Mouse (Mus musculus) ES-E14 (cell line): Measurements from ENCODE around the gene Hist1h2bk. TPM values are rescaled to one million over a fixed set of nuclear protein-coding genes. Genes with fewer than 3 reads are reported as not detected.
A peak's percentile ranks its signal among the peaks of the same experiment; 100 is the strongest.

Source experiments
- DNase-seq: peaks from one replicate; pipeline ENCODE4 v3.0.0-alpha.2; 2013; ENCODE audit warnings: low read depth, low spot score
- H3K27ac ChIP-seq: 2 replicates; pipeline ENCODE4 v1.5.1; 2012; ENCODE audit warnings: low read depth, mild to moderate bottlenecking, low read length, moderate library complexity, mixed read lengths; ENCODE audit not compliant: poor library complexity, insufficient read depth, severe bottlenecking
- H3K36me3 ChIP-seq: 2 replicates; pipeline ENCODE4 v1.6.1; 2012; ENCODE audit warnings: mild to moderate bottlenecking, low read length, moderate library complexity, mixed read lengths; ENCODE audit not compliant: control insufficient read depth, poor library complexity, insufficient read depth, severe bottlenecking
- H3K4me1 ChIP-seq, 2 experiments: fragments of 150-350 bp in 1 of 2; sonication (generic) in 1 of 2; 2 replicates each; pipeline ENCODE4 v1.6.1; 2012; ENCODE audit warnings: low read length in 2 of 2, mild to moderate bottlenecking in 1 of 2, mixed read lengths in 1 of 2; ENCODE audit not compliant: control insufficient read depth in 2 of 2, insufficient read depth in 2 of 2, poor library complexity in 1 of 2
- H3K4me3 ChIP-seq, 2 experiments: fragments of 150-350 bp in 1 of 2; sonication (generic) in 1 of 2; 2 replicates each; pipeline ENCODE4 v1.5.1; 2012; ENCODE audit warnings: low read length in 2 of 2, low read depth in 1 of 2, mild to moderate bottlenecking in 1 of 2, mixed read lengths in 1 of 2; ENCODE audit not compliant: insufficient read depth in 1 of 2, poor library complexity in 1 of 2, severe bottlenecking in 1 of 2
- H3K9ac ChIP-seq: 2 replicates; pipeline ENCODE4 v1.6.1; 2012; ENCODE audit warnings: low read depth, mild to moderate bottlenecking, low read length, mixed read lengths; ENCODE audit not compliant: poor library complexity, insufficient read depth, severe bottlenecking
- H3K9me3 ChIP-seq: fragments of 150-350 bp; sonication (generic); 2 replicates; pipeline ENCODE4 v1.6.1; 2012; ENCODE audit warnings: low read depth, mild to moderate bottlenecking, low read length; ENCODE audit not compliant: control insufficient read depth, insufficient read depth
- CHD2 ChIP-seq: IDR thresholded peaks from 2 replicates; pipeline ENCODE4 v1.6.1; 2014; ENCODE audit warnings: mild to moderate bottlenecking, low read depth, low read length, inconsistent platforms
- HCFC1 ChIP-seq: IDR thresholded peaks from 2 replicates; pipeline ENCODE4 v1.6.1; 2012; ENCODE audit warnings: low read length, inconsistent platforms, borderline replicate concordance; ENCODE audit not compliant: insufficient read depth
- MAFK ChIP-seq: IDR thresholded peaks from 2 replicates; pipeline ENCODE4 v1.6.1; 2014; ENCODE audit warnings: mild to moderate bottlenecking, low read depth, low read length, inconsistent platforms; ENCODE audit not compliant: insufficient read depth
- ZC3H11A ChIP-seq: IDR thresholded peaks from 2 replicates; pipeline ENCODE4 v1.6.1; 2012; ENCODE audit warnings: low read depth, mild to moderate bottlenecking, inconsistent platforms, low read length, borderline replicate concordance
- ZNF384 ChIP-seq: IDR thresholded peaks from 2 replicates; pipeline ENCODE4 v1.6.1; 2012; ENCODE audit warnings: low read depth, low read length, inconsistent platforms
- in situ Hi-C, 2 experiments: fragments of 600-800 bp; cut with MboI; formaldehyde crosslinking; loops; one replicate each; pipeline ENCODE4 v1.15.1; 2025; ENCODE audit warnings: low sequenced_read_pairs in 2 of 2, inconsistent platforms in 1 of 2; ENCODE audit not compliant: unreplicated experiment in 2 of 2
- total RNA-seq: library from RNA; depleted of rRNA; stranded (reverse); fragments of 300-350 nt; gene quantifications from 2 replicates; pipeline ENCODE4 v1.2.3, GENCODE M21; 2012

The Hist1h2bk gene
- total RNA-seq, 1 experiment: 1,966 TPM

DNA sequence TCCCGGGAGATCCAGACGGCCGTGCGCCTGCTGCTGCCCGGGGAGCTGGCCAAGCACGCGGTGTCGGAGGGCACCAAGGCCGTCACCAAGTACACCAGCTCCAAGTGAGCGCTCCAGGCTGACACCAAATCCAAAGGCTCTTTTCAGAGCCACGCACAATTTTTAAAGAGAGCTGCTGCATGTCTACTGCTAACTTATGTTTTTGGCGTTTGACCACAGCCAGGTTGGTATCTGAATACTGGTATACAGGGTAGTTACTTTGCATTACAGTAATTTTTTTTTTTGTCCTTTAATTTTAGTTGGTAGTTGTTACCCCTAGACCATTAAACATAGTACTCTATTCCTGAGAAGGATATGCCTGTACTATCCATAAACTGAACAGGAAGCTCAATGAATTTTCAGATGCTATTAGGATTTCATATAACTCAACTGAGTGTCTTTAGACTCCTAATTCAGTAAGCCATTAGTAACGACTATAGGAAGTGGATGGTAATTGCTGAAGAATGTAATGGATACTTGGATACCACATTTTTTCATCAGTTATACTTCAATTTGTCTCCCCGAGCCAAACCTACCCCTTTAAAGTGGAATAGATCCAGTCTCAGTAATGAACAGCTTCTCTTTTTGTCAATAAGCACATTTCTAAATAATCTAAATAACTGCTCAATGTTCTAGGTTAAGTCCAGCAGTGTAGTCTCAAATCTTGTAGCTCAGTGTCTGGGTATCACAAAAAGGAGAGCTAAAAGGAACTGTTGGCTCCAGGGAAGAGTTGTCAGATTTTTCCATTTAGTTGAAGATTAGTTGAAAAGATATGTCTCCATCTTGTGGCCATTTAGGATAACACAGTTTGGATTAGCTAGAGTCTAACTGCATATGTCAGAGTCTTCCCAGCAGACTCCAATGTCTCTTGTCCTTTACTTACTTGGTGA, 8.1 kb downstream of the Hist1h2bk start:
- Histone ChIP-seq H3K9me3 (no peaks in the 10 kb centered on the region), H3K9ac (peak overlapping the region; percentile 56; the same call in 1 of the 2 replicates), H3K27ac (no peak overlapping the region; the same call in 1 of the 2 replicates), H3K4me1 (no peaks in the 10 kb centered on the region), H3K4me3 (peak overlapping the region; percentile 30 to 47), H3K36me3 (no peaks in the 10 kb centered on the region)
- in situ Hi-C loops: loop anchor here (25.0 kb wide), 6 partner anchors 306 to 1719 kb away; partner anchors contain the start of genes Abt1 (in 1 of the 2), Hist1h1a (in 1 of the 2), Hist1h1d (in 1 of the 2) and Hist1h1t (in 1 of the 2)
- DNase-seq: no peak
- TF ChIP-seq HCFC1: no peak
- no peak for TF ChIP-seq MAFK
- no peak for TF ChIP-seq CHD2
- TF ChIP-seq ZNF384: no peak
- no peak for TF ChIP-seq ZC3H11A

DNA sequence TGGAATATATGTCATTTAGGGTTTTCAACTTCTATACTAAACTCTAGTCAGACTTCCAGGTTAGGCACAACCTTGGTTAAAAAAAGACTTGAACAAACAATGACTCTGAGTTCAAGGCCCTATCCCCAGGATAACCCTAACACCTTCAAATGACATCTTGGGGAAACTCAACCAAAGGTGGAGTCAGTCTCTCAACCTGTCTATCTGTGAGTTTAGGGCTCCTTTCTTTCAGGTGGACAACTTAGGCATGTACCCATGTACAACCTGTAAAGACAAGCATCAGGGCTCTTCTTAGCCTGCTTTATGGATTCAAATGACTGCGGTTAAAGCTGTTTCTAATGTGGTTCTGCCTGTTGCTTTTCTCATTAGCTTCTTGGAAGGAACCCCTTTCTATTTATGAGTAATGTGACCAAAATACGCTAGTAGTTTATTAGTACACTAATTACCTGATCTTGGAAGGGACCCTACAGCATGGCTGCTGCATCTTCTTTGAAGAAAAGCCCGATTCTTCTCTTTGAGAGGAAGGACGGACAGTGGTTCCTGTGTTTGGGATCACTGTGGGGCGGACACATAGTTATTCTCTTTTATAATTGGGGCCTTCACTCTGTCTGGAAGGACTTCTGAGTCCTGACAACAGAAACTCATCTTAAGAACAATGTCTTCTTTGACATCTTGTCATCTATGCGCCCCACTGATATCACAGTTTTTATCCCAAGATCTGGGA, 8.9 kb downstream of the Hist1h2bk start:
- no peak overlapping the region for H3K27ac ChIP-seq
- no peaks in the 10 kb centered on the region for H3K4me1 ChIP-seq
- no peak for DNase-seq
- no peak overlapping the region for H3K9ac ChIP-seq
- no peaks in the 10 kb centered on the region for H3K9me3 ChIP-seq
- no peaks in the 10 kb centered on the region for H3K36me3 ChIP-seq
- in situ Hi-C loops: loop anchor here (25.0 kb wide), 6 partner anchors 307 to 1718 kb away; partner anchors contain the start of genes Abt1 (in 1 of the 2), Hist1h1a (in 1 of the 2), Hist1h1d (in 1 of the 2) and Hist1h1t (in 1 of the 2)
- no peak overlapping the region for H3K4me3 ChIP-seq
- TF ChIP-seq HCFC1: no peak
- no peak for TF ChIP-seq ZC3H11A
- no peak for TF ChIP-seq MAFK

DNA sequence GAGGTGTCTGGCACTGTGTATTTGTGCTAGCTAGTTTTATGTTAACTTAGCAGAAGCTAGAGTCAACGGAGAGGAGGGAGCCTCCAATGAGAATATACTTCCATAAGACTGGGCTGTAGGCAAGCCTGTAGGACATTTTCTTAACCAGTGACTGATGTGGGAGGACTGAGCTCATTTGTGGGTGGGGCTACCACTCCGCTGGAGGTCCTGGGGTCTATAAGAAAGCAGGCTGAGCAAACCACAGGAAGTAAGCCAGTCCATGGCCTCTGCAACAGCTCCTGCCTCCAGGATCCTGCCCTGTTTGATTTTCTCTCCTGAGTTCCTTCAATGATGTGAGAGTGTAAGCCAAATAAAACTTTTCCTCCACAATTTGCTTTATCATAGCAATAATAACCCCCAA, 9.6 kb downstream of the Hist1h2bk start:
- Histone ChIP-seq H3K27ac (no peak overlapping the region), H3K36me3 (no peaks in the 10 kb centered on the region), H3K4me3 (no peak overlapping the region), H3K9me3 (no peaks in the 10 kb centered on the region), H3K9ac (no peak overlapping the region), H3K4me1 (no peaks in the 10 kb centered on the region)
- no peak for DNase-seq
- in situ Hi-C loops: loop anchor here (25.0 kb wide), 6 partner anchors 308 to 1717 kb away; partner anchors contain the start of genes Abt1 (in 1 of the 2), Hist1h1a (in 1 of the 2), Hist1h1d (in 1 of the 2) and Hist1h1t (in 1 of the 2)
- no peak for TF ChIP-seq HCFC1
- no peak for TF ChIP-seq CHD2
- TF ChIP-seq MAFK: no peak
- TF ChIP-seq ZC3H11A: no peak
- TF ChIP-seq ZNF384: no peak

DNA sequence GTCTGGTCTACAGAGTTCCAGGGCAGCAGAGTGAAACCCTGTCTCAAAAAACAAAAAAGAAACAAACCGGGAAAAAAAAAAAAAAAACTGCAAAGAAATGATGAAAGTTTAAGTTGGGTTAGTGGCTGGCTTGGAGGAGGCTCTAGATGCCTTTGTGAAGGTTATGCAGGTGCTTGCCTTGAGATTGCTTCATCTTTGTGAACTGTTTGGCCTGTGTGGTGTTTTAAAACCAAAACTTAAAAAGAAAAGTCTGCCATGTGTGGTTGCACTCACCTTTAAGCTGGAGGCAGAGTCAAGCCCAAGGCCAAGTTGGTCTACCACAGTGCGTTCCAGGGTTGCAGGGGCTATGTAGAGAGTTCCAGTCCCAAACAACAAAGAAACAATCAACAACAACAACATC, 13.4 kb downstream of the Hist1h2bk start:
- no peak overlapping the region for H3K9ac ChIP-seq
- DNase-seq: no peak
- in situ Hi-C loops: loop anchor here (25.0 kb wide), 6 partner anchors 312 to 1713 kb away; partner anchors contain the start of genes Abt1 (in 1 of the 2), Hist1h1a (in 1 of the 2), Hist1h1d (in 1 of the 2) and Hist1h1t (in 1 of the 2)
- no peak overlapping the region for H3K4me3 ChIP-seq
- H3K27ac ChIP-seq: no peak overlapping the region
- no peak for TF ChIP-seq CHD2
- H3K36me3 ChIP-seq: no peaks in the 10 kb centered on the region
- no peaks in the 10 kb centered on the region for H3K9me3 ChIP-seq
- no peaks in the 10 kb centered on the region for H3K4me1 ChIP-seq
